Mouse (Mus musculus) forebrain, embryonic 11.5 days (tissue): ENCODE measurements around the gene Celsr3. TPM values are rescaled to one million over a fixed set of nuclear protein-coding genes. Genes with fewer than 3 reads are reported as not detected.

Experiments used
- ATAC-seq: fragments of 200-750 bp; cut with Nextera tagmentation; replicated peaks from 2 replicates; pipeline ENCODE4 v1.8.0; 2017; ENCODE audit warnings: moderate TSS enrichment; ENCODE audit not compliant: low FRiP score
- DNase-seq: peaks from one replicate; pipeline ENCODE4 v3.0.0-alpha.2; 2017; ENCODE audit warnings: low spot score
- H3K27ac ChIP-seq: fragments of 300-500 bp; sonication (generic); 2 replicates; pipeline ENCODE4 v1.5.1; 2014; ENCODE audit warnings: low read depth, low read length
- H3K27me3 ChIP-seq: fragments of 300-500 bp; sonication (generic); 2 replicates; pipeline ENCODE4 v1.6.1; 2014; ENCODE audit warnings: mild to moderate bottlenecking, low read length, mixed read lengths; ENCODE audit not compliant: control insufficient read depth, insufficient read depth
- H3K36me3 ChIP-seq: fragments of 300-500 bp; sonication (generic); 2 replicates; pipeline ENCODE4 v1.6.1; 2014; ENCODE audit warnings: mild to moderate bottlenecking, low read length, moderate library complexity, mixed read lengths; ENCODE audit not compliant: control insufficient read depth, insufficient read depth
- H3K4me1 ChIP-seq: fragments of 300-500 bp; sonication (generic); replicated peaks from 2 replicates; pipeline ENCODE4 v1.6.1; 2014; ENCODE audit warnings: low read length, mixed read lengths; ENCODE audit not compliant: control insufficient read depth, insufficient read depth
- H3K4me2 ChIP-seq: fragments of 300-500 bp; sonication (generic); 2 replicates; pipeline ENCODE4 v1.6.1; 2014; ENCODE audit warnings: low read depth, mild to moderate bottlenecking, low read length, moderate library complexity, mixed read lengths; ENCODE audit not compliant: severe bottlenecking
- H3K4me3 ChIP-seq: fragments of 300-500 bp; sonication (generic); 2 replicates; pipeline ENCODE4 v1.5.1; 2014; ENCODE audit warnings: low read depth, low read length
- H3K9ac ChIP-seq: fragments of 300-500 bp; sonication (generic); 2 replicates; pipeline ENCODE4 v1.6.1; 2014; ENCODE audit warnings: low read length
- H3K9me3 ChIP-seq: fragments of 300-500 bp; sonication (generic); 2 replicates; pipeline ENCODE4 v1.6.1; 2016; ENCODE audit warnings: low read length, mixed read lengths; ENCODE audit not compliant: control insufficient read depth
- WGBS: fragments of 180-500 bp; shearing (Covaris S2); extraction: QIAGEN DNeasy Blood & Tissue Kit; methylation state at CpG from one replicate; pipeline ENCODE4 v1.1.7; 2014; 5-methylcytosine and 5-hydroxymethylcytosine counted together
- polyA plus RNA-seq: library from polyadenylated mRNA; unstranded; fragments of >200 nt; fragmentation: Nextera tagmentation; extraction: Ambion mirVana; gene quantifications from 2 replicates; pipeline ENCODE4 v1.2.1, GENCODE M21; 2014

Gene Celsr3
- polyA plus RNA-seq, 1 experiment from 2014 or later, result 6.9 TPM

DNA sequence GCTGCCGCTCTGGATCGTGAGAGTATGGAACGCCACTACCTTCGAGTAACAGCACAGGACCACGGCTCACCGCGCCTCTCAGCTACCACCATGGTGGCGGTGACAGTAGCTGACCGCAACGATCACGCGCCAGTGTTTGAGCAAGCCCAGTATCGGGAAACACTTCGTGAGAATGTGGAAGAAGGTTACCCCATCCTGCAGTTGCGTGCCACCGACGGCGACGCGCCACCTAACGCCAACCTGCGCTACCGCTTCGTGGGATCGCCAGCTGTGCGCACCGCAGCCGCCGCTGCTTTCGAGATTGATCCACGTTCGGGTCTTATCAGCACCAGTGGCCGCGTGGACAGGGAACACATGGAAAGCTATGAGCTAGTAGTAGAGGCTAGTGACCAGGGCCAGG lies 1.3 kb downstream of the Celsr3 start:
- no peak overlapping the region for H3K27ac ChIP-seq
- 0 out of 2 replicates have a peak overlapping the region, but pooled peaks have one; percentile 63 for H3K9ac ChIP-seq
- peaks cover 12% of the 10 kb centered on the region for H3K4me1 ChIP-seq
- ATAC-seq, result no peak
- no peak for DNase-seq
- peaks cover 44% of the 10 kb centered on the region for H3K27me3 ChIP-seq
- peak overlapping the region; percentile 64 for H3K4me3 ChIP-seq
- peak overlapping the region; percentile 53 for H3K4me2 ChIP-seq
- no peaks in the 10 kb centered on the region for H3K36me3 ChIP-seq
- no peaks in the 10 kb centered on the region for H3K9me3 ChIP-seq
- 17% methylated on average over 34 of the region's 34 CpGs for WGBS

- H3K4me3 ChIP-seq, result peak overlapping the region; percentile 64; the same call in 1 of the 2 replicates
Observed at GRCm38 (mm10) chr9:108827906-108828305, 1.8 kb downstream of the Celsr3 start.

GRCm38 (mm10) chr9:108831637-108832036 lies 5.5 kb downstream of the Celsr3 start:
- Histone ChIP-seq H3K4me2 (peak overlapping the region; percentile 90), H3K9ac (peak overlapping the region; percentile 23; the same call in 1 of the 2 replicates), H3K4me3 (peak overlapping the region; percentile 43), H3K27ac (no peak overlapping the region), H3K9me3 (no peaks in the 10 kb centered on the region), H3K4me1 (peaks cover 11% of the 10 kb centered on the region), H3K27me3 (peaks cover 39% of the 10 kb centered on the region), H3K36me3 (no peaks in the 10 kb centered on the region; the same call in 1 of the 2 replicates)
- ATAC-seq (no peak), DNase-seq (no peak)
- WGBS, result 8% methylated on average over 23 of the region's 23 CpGs

More at GRCm38 (mm10) chr9:108827906-108828305, 1.8 kb downstream of the Celsr3 start:
- Histone ChIP-seq H3K4me1 (peaks cover 12% of the 10 kb centered on the region), H3K4me2 (peak overlapping the region; percentile 53), H3K36me3 (no peaks in the 10 kb centered on the region), H3K9me3 (no peaks in the 10 kb centered on the region), H3K27ac (no peak overlapping the region), H3K9ac (no peak overlapping the region), H3K27me3 (peaks cover 47% of the 10 kb centered on the region)
- DNase-seq (no peak), ATAC-seq (no peak)
- WGBS, result 66% methylated on average over 18 of the region's 18 CpGs

DNA sequence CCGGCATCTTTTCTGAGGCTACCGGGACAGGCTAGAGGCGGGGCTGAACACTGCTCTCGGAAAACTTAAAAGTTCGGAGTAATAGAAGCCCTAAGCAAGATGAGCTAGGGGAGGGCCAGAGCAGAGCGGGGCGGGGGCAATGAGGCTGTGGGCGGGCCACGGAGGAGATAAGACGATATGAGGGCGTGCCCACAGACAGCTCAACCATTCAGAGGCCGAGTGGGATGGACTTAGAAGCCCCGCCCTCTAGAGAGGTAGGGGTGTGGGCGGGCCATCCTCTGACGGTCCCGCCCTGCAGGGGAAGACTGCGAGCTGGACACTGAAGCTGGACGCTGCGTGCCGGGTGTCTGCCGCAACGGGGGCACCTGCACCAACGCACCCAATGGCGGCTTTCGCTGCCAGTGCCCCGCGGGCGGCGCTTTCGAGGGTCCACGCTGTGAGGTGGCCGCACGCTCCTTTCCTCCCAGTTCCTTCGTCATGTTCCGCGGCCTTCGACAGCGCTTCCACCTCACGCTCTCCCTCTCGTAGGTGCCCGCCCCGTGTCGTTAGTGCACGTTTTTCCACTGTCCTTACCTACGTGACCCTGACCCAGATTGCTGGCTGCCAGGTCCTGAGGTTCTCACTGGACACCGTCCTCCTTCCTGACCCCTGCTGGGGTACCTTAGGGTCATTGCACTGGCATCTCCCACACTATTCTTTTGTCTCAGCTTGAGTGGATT lies 6.4 kb downstream of the Celsr3 start:
- Histone ChIP-seq H3K27ac (no peak overlapping the region), H3K27me3 (peaks cover 33% of the 10 kb centered on the region), H3K4me2 (peak overlapping the region; percentile 90), H3K9me3 (no peaks in the 10 kb centered on the region), H3K4me3 (peak overlapping the region; percentile 43), H3K4me1 (peaks cover 6% of the 10 kb centered on the region), H3K9ac (no peak overlapping the region; the same call in 1 of the 2 replicates), H3K36me3 (no peaks in the 10 kb centered on the region; the same call in 1 of the 2 replicates)
- peak; percentile 97 for ATAC-seq
- DNase-seq, result peak; percentile 93
- WGBS, result 9% methylated on average over 46 of the region's 46 CpGs

GRCm38 (mm10) chr9:108842989-108843388 lies 16.9 kb downstream of the Celsr3 start:
- Histone ChIP-seq H3K4me1 (no peaks in the 10 kb centered on the region), H3K36me3 (no peaks in the 10 kb centered on the region; the same call in 1 of the 2 replicates), H3K27ac (no peak overlapping the region), H3K27me3 (no peaks in the 10 kb centered on the region), H3K9me3 (no peaks in the 10 kb centered on the region), H3K4me3 (no peak overlapping the region), H3K9ac (peak overlapping the region; percentile 2; the same call in 1 of the 2 replicates), H3K4me2 (peak overlapping the region; percentile 15)
- DNase-seq (no peak), ATAC-seq (no peak; the same call in 1 of the 2 replicates)
- WGBS, result 16% methylated on average over 14 of the region's 14 CpGs

- H3K9ac ChIP-seq, result no peak overlapping the region
- H3K4me2 ChIP-seq, result no peak overlapping the region
- no peak overlapping the region for H3K4me3 ChIP-seq
- no peaks in the 10 kb centered on the region; the same call in 1 of the 2 replicates for H3K36me3 ChIP-seq
- H3K27ac ChIP-seq, result no peak overlapping the region
- ATAC-seq (no peak), DNase-seq (no peak)
- H3K9me3 ChIP-seq, result no peaks in the 10 kb centered on the region
- H3K4me1 ChIP-seq, result no peaks in the 10 kb centered on the region
- no peaks in the 10 kb centered on the region for H3K27me3 ChIP-seq
- WGBS, result 82% methylated on average over 5 of the region's 5 CpGs
Observed at GRCm38 (mm10) chr9:108845390-108845789, 19.3 kb downstream of the Celsr3 start.

DNA sequence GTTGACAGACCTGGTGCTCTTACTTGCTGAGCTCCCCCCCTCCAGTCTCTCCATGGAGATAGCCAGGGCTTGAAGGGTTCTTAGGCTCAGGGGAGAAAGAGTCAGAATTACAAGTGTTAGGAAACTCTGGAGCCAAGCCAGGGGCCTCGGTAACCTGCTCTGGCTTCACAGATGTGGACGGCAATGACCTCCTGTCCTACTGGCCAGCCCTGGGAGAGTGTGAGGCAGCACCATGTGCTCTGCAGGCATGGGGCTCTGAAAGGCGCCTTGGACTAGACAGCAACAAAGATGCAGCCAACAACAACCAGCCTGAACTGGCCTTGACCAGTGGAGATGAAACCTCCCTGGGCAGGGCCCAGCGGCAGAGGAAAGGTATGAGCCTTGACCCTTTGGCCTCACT lies 21.3 kb downstream of the Celsr3 start:
- ATAC-seq, result no peak
- WGBS, result 92% methylated on average over 4 of the region's 4 CpGs

DNA sequence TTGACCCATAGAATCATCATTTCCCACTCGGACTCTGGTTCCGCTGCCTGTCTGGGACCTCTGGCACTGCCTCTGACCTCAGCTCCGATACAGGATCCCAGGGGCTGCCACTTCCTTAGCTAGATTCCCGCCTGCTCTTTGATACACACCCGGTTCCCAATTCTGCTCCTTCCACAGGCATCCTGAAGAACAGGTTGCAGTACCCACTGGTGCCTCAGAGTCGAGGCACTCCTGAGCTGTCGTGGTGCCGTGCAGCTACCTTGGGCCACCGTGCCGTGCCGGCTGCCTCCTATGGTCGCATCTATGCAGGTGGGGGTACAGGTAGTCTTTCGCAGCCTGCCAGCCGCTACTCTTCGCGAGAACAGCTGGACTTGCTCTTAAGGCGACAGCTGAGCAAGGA lies 22.3 kb downstream of the Celsr3 start:
- H3K4me2 ChIP-seq, result no peak overlapping the region
- H3K27me3 ChIP-seq, result no peaks in the 10 kb centered on the region
- 80% methylated on average over 17 of the region's 17 CpGs for WGBS
- no peak overlapping the region for H3K9ac ChIP-seq
- no peaks in the 10 kb centered on the region for H3K9me3 ChIP-seq
- no peak overlapping the region for H3K4me3 ChIP-seq
- H3K36me3 ChIP-seq, result no peaks in the 10 kb centered on the region; the same call in 1 of the 2 replicates
- H3K27ac ChIP-seq, result no peak overlapping the region
- no peak for DNase-seq
- ATAC-seq, result no peak
- no peaks in the 10 kb centered on the region for H3K4me1 ChIP-seq

More for the DNA sequence above, 21.3 kb downstream of the Celsr3 start:
- no peak overlapping the region for H3K9ac ChIP-seq
- no peaks in the 10 kb centered on the region; the same call in 1 of the 2 replicates for H3K36me3 ChIP-seq
- no peak overlapping the region for H3K27ac ChIP-seq
- no peak for DNase-seq
- H3K4me3 ChIP-seq, result no peak overlapping the region
- H3K9me3 ChIP-seq, result no peaks in the 10 kb centered on the region
- no peaks in the 10 kb centered on the region for H3K27me3 ChIP-seq
- H3K4me2 ChIP-seq, result no peak overlapping the region
- no peaks in the 10 kb centered on the region for H3K4me1 ChIP-seq
